Mouse (Mus musculus) layer of hippocampus, adult 8-10 months (tissue): ENCODE results near the gene Syn3. TPM values are rescaled to one million over a fixed set of nuclear protein-coding genes. Genes with fewer than 3 reads are reported as not detected.

Experiments
- DNase-seq, 2 experiments: peaks; one replicate each; pipeline ENCODE4 v3.0.0; 2022; ENCODE audit warnings: low spot score in 2 of 2
- total RNA-seq, 4 experiments: library from RNA; stranded (reverse); gene quantifications; 2 replicates each; pipeline ENCODE4 v1.2.4; 2022

Gene Syn3
- total RNA-seq, 4 experiments from 2014 or later = 18.9 to 21.7 (median 19.6) TPM

GRCm38 (mm10) chr10:86281238-86281637 lies 217.5 kb downstream of the Syn3 start:
- no peak for DNase-seq

- no peak for DNase-seq
These were observed 219.0 kb downstream of the Syn3 start for GRCm38 (mm10) chr10:86279579-86280168.

- DNase-seq = no peak
These were observed 220.2 kb downstream of the Syn3 start for GRCm38 (mm10) chr10:86278481-86278880.

GRCm38 (mm10) chr10:86277327-86277726 lies 221.4 kb downstream of the Syn3 start:
- DNase-seq = no peak

- DNase-seq = no peak
These were observed 223.1 kb downstream of the Syn3 start for GRCm38 (mm10) chr10:86275585-86275984.

GRCm38 (mm10) chr10:86273410-86274191 lies 225.1 kb downstream of the Syn3 start:
- DNase-seq = no peak

GRCm38 (mm10) chr10:86272826-86273225 lies 225.9 kb downstream of the Syn3 start:
- no peak for DNase-seq

GRCm38 (mm10) chr10:86270254-86270653 lies 228.4 kb downstream of the Syn3 start:
- no peak for DNase-seq

- DNase-seq = no peak
These were observed 234.1 kb downstream of the Syn3 start for GRCm38 (mm10) chr10:86264618-86265017.

GRCm38 (mm10) chr10:86261725-86262124 lies 237.0 kb downstream of the Syn3 start:
- no peak for DNase-seq

- no peak for DNase-seq
These were observed 239.7 kb downstream of the Syn3 start for GRCm38 (mm10) chr10:86258992-86259391.

GRCm38 (mm10) chr10:86258046-86258445 lies 240.7 kb downstream of the Syn3 start:
- no peak for DNase-seq

GRCm38 (mm10) chr10:86257045-86257444 lies 241.7 kb downstream of the Syn3 start:
- no peak for DNase-seq

- DNase-seq = peak; percentile 43 to 51
These were observed 242.5 kb downstream of the Syn3 start for GRCm38 (mm10) chr10:86256221-86256620.

GRCm38 (mm10) chr10:86250149-86250922 lies 248.4 kb downstream of the Syn3 start:
- no peak for DNase-seq

GRCm38 (mm10) chr10:86249283-86249682 lies 249.4 kb downstream of the Syn3 start:
- DNase-seq = no peak

GRCm38 (mm10) chr10:86248807-86249206 lies 249.9 kb downstream of the Syn3 start:
- no peak for DNase-seq

- no peak for DNase-seq
These were observed 250.5 kb downstream of the Syn3 start for GRCm38 (mm10) chr10:86248131-86248740.

GRCm38 (mm10) chr10:86245396-86245795 lies 253.3 kb downstream of the Syn3 start:
- no peak for DNase-seq

GRCm38 (mm10) chr10:86243525-86243924 lies 255.2 kb downstream of the Syn3 start:
- no peak for DNase-seq

- no peak for DNase-seq
These were observed 256.0 kb downstream of the Syn3 start for GRCm38 (mm10) chr10:86242721-86243120.

GRCm38 (mm10) chr10:86230006-86230405 lies 268.7 kb downstream of the Syn3 start:
- no peak for DNase-seq
